Mouse (Mus musculus) lung, embryonic 16.5 days (tissue): ENCODE measurements around the gene Fggy. TPM values are rescaled to one million over a fixed set of nuclear protein-coding genes. Genes with fewer than 3 reads are reported as not detected.
A peak's percentile ranks its signal among the peaks of the same experiment; 100 is the strongest.

Experiments used
- ATAC-seq: fragments of 200-750 bp; cut with Nextera tagmentation; 2 replicates; pipeline ENCODE4 v1.8.0; 2017; ENCODE audit warnings: low read depth, mild to moderate bottlenecking, moderate library complexity
- H3K27ac ChIP-seq: fragments of 300-500 bp; sonication (generic); 2 replicates; pipeline ENCODE4 v1.5.1; 2014; ENCODE audit warnings: mild to moderate bottlenecking, control low read depth, low read length
- H3K27me3 ChIP-seq: fragments of 300-500 bp; sonication (generic); 2 replicates; pipeline ENCODE4 v1.6.1; 2014; ENCODE audit warnings: low read depth, low read length, mixed read lengths; ENCODE audit not compliant: control insufficient read depth, insufficient read depth
- H3K36me3 ChIP-seq: fragments of 300-500 bp; sonication (generic); 2 replicates; pipeline ENCODE4 v1.6.1; 2014; ENCODE audit warnings: low read length; ENCODE audit not compliant: control insufficient read depth, insufficient read depth
- H3K4me1 ChIP-seq: fragments of 300-500 bp; sonication (generic); replicated peaks from 2 replicates; pipeline ENCODE4 v1.6.1; 2014; ENCODE audit warnings: low read length, mixed read lengths; ENCODE audit not compliant: control insufficient read depth, insufficient read depth
- H3K4me2 ChIP-seq: fragments of 300-500 bp; sonication (generic); 2 replicates; pipeline ENCODE4 v1.6.1; 2014; ENCODE audit warnings: low read depth, low read length, control low read depth
- H3K4me3 ChIP-seq: fragments of 300-500 bp; sonication (generic); 2 replicates; pipeline ENCODE4 v1.5.1; 2014; ENCODE audit warnings: mild to moderate bottlenecking, low read length, control low read depth
- H3K9ac ChIP-seq: fragments of 300-500 bp; sonication (generic); 2 replicates; pipeline ENCODE4 v1.6.1; 2014; ENCODE audit warnings: low read length, control low read depth
- H3K9me3 ChIP-seq: fragments of 300-500 bp; sonication (generic); 2 replicates; pipeline ENCODE4 v1.6.1; 2016; ENCODE audit warnings: low read length; ENCODE audit not compliant: control insufficient read depth
- WGBS: fragments of 180-500 bp; shearing (Covaris S2); extraction: QIAGEN DNeasy Blood & Tissue Kit; methylation state at CpG from one replicate; pipeline ENCODE4 v1.1.7; 2014; 5-methylcytosine and 5-hydroxymethylcytosine counted together
- polyA plus RNA-seq: library from polyadenylated mRNA; unstranded; fragments of >200 nt; fragmentation: Nextera tagmentation; extraction: Ambion mirVana; gene quantifications from 2 replicates; pipeline ENCODE4 v1.2.1, GENCODE M21; 2015

Gene Fggy
- polyA plus RNA-seq, 1 experiment from 2014 or later, result 9.6 TPM

DNA sequence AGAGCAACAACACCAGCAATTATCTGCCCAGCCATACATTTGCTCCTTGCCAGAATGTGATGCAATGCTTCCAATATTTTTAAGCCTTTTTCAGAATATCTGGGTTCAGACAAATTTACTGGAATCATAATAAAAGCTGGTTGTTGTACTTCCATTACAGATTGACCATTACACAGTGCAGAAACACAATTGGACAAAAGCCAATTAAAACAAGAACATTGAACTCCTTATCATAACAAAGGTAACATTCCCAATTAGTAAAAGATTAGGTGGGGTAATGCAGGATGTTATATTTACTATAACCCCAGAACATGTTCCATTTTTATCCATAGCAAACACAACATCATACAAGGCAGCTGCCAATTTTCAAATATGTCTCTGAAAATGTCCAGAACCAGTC lies 396.0 kb downstream of the Fggy start:
- no peak overlapping the region for H3K9ac ChIP-seq
- H3K4me2 ChIP-seq, result no peak overlapping the region
- H3K36me3 ChIP-seq, result no peaks in the 10 kb centered on the region
- no peak for ATAC-seq
- no peaks in the 10 kb centered on the region for H3K27me3 ChIP-seq
- H3K9me3 ChIP-seq, result no peaks in the 10 kb centered on the region
- H3K27ac ChIP-seq, result no peak overlapping the region
- no peaks in the 10 kb centered on the region for H3K4me1 ChIP-seq
- H3K4me3 ChIP-seq, result no peak overlapping the region

DNA sequence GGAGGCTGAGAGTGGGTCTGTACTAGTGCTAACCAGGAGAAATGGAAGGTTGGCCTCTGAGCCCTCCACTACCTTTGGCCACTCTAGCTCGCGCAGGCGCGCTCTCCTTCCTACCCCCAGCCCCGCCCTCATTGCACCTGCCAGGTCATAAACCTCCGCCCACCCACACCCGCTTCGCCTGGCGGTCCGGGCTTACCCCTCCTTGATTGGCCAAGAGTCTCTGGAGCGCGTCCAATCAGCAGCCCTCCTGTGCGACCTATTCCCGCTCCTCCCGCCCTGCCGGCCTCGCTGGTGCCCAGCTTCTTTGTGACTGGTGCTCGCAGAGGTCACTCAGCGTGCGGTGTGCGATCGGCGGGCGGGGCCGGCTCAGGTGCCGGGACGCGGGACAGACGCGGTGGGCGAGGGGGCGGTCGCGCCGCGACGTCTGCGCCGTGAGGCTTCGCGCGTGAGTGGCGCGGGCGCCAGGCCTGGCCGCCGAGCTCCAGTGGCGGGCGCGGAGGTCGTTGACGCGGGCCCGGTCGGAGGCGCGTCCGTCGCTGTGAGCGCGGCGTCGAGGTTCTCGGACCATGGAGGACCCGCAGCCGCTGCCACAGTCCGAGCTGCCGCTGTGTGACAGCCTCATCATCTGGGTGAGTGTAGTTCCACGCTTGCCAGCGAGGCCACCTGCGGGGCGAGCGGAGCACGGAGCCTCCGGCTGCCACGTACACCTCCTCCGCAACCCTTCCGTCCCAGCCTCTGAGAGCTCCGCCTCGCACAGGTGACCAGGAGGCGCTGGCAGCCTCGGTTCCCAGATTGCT lies 409.8 kb downstream of the Fggy start, which contains the start of gene Hook1:
Gene Hook1 (plus strand): TSS at position 313 of the 797 bp plus-strand sequence.
- peak within 1 kb of the TSS; percentile 89 for H3K4me2 ChIP-seq
- peak within 1 kb of the TSS; percentile 67 for H3K4me3 ChIP-seq
- peak; percentile 100 for ATAC-seq
- no peaks in the 10 kb centered on the region for H3K36me3 ChIP-seq
- WGBS, result under 1% methylated on average over 79 of the region's 82 CpGs
- H3K4me1 ChIP-seq, result peaks cover 2% of the 10 kb centered on the region; the same call in 1 of the 2 replicates
- H3K9me3 ChIP-seq, result no peaks in the 10 kb centered on the region
- peak within 1 kb of the TSS; percentile 83 for H3K27ac ChIP-seq
- peak within 1 kb of the TSS; percentile 75 for H3K9ac ChIP-seq
- peaks cover 4% of the 10 kb centered on the region; the same call in 1 of the 2 replicates for H3K27me3 ChIP-seq
